Mouse (Mus musculus): ENCODE measurements at regions not wholly inside any gene's neighbourhood (a gene's known extent, or its start where the extent isn't known, plus 50 kb on each side); places are given as distances from the start of the nearest gene placed in this dataset.

GRCm38 (mm10) chr7:40659662-40660061, 238.5 kb upstream of the Vstm2b start:
- TF ChIP-seq EP300 (IDR thresholded peaks at IDR 0.05; ENCODE audit: low read depth) (no peak), CTCF (IDR thresholded peaks at IDR 0.05; ENCODE audit: low read depth) (no peak)

Measured in heart, postnatal 0 days (tissue).